Mouse (Mus musculus): ENCODE data around the gene Srp54c. TPM values are rescaled to one million over a fixed set of nuclear protein-coding genes. Genes with fewer than 3 reads are reported as not detected.

Srp54c gene
- polyA plus RNA-seq, 1 experiment from 2014 or later: 31.4 TPM

Other genes starting within 250 kb of the Srp54c start
- not detected in 2 replicates for gene Gm20403, start 243.6 kb upstream of the Srp54c start, polyA plus RNA-seq (2015; fragmentation: Nextera tagmentation; extraction: Ambion mirVana)
- gene Baz1a, start 215.8 kb upstream of the Srp54c start, polyA plus RNA-seq (2015; fragmentation: Nextera tagmentation; extraction: Ambion mirVana): 28.8 and 32.2 TPM in 2 replicates
- gene 2700097O09Rik, start 150.1 kb upstream of the Srp54c start, polyA plus RNA-seq (2015; fragmentation: Nextera tagmentation; extraction: Ambion mirVana): 30.8 and 31.5 TPM in 2 replicates
- gene Srp54a, start 149.9 kb upstream of the Srp54c start, polyA plus RNA-seq (2015; fragmentation: Nextera tagmentation; extraction: Ambion mirVana): 70.0 and 77.5 TPM in 2 replicates
- 7.6 and 7.8 TPM in 2 replicates for gene Fam177a, start 105.7 kb upstream of the Srp54c start, polyA plus RNA-seq (2015; fragmentation: Nextera tagmentation; extraction: Ambion mirVana)
- gene Srp54b, start 75.1 kb upstream of the Srp54c start, polyA plus RNA-seq (2015; fragmentation: Nextera tagmentation; extraction: Ambion mirVana): 22.8 and 25.2 TPM in 2 replicates
- 0.64 and 0.66 TPM in 2 replicates for gene 1700047I17Rik2, start 30.6 kb upstream of the Srp54c start, polyA plus RNA-seq (2015; fragmentation: Nextera tagmentation; extraction: Ambion mirVana)
- 5.9 and 6.1 TPM in 2 replicates for gene 1110008L16Rik, start 69.4 kb downstream of the Srp54c start, polyA plus RNA-seq (2015; fragmentation: Nextera tagmentation; extraction: Ambion mirVana)
- 4.7 and 4.9 TPM in 2 replicates for gene Ppp2r3c, start 72.8 kb downstream of the Srp54c start, polyA plus RNA-seq (2015; fragmentation: Nextera tagmentation; extraction: Ambion mirVana)
- gene Psma6, start 154.1 kb downstream of the Srp54c start, polyA plus RNA-seq (2015; fragmentation: Nextera tagmentation; extraction: Ambion mirVana): 185 and 190 TPM in 2 replicates